Mouse (Mus musculus) small intestine, adult 2 months (tissue): ENCODE data around the gene Cirbp.
A peak's percentile ranks its signal among the peaks of the same experiment; 100 is the strongest.

Source experiments
- CTCF ChIP-seq: fragments of 200-500 bp; IDR thresholded peaks from 2 replicates; pipeline ENCODE4 v1.5.1; 2012; ENCODE audit warnings: low read depth, mild to moderate bottlenecking, control low read depth, inconsistent platforms, low read length, moderate library complexity, mixed read lengths; ENCODE audit not compliant: insufficient replicate concordance, insufficient read length; ENCODE audit errors: extremely low read depth
- POLR2A ChIP-seq: fragments of 200-500 bp; IDR thresholded peaks from 2 replicates; pipeline ENCODE4 v1.6.1; 2012; ENCODE audit warnings: low read depth, mild to moderate bottlenecking, control low read depth, inconsistent platforms, low read length, moderate library complexity

DNA sequence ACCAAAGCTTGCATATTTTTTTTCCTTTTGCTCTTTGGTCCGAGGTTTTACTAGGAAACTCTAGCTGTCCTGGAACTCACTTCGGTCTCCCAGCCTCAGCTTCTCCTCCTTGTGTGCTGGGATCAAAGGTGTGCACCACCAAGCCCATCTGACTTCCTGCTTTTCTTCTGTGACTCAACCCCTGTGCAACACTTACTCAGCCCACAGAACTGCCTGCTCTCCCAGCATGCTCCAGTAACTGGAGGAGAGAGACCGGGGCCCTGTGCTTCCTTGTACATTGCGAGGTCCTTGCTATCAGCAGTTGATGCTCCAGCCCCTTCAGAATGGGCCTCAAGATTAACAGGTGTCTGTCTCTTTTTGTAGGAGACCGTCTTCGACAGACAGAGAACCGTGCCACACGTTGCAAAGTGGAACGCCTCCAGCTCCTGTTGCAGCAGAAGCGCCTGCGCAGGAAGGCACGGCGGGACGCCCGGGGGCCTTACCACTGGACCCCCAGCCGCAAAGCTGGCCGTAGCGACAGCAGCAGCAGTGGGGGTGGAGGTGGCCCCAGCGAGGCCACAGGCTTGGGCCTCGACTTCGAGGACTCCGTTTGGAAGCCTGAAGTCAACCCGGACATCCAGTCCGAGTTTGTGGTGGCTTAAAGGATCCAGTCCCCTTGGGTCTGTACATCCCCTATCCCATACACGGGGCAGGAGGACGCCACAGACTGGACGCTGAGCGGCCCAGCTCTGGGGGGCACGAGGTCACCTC is 9.6 kb upstream of the Cirbp start:
- TF ChIP-seq CTCF, result peak; percentile 15; the same call in 1 of the 2 replicates
- TF ChIP-seq POLR2A, result no peak
